Mouse (Mus musculus) E14TG2a.4 (cell line): ENCODE measurements at regions not wholly inside any gene's neighbourhood (a gene's known extent, or its start where the extent isn't known, plus 50 kb on each side); places are given as distances from the start of the nearest gene placed in this dataset.

Experiments used
- CTCF ChIP-seq: conservative IDR thresholded peaks from 2 replicates; pipeline ENCODE4 v1.5.1; 2014; ENCODE audit warnings: low read length
- NANOG ChIP-seq: IDR thresholded peaks from 2 replicates; pipeline ENCODE4 v1.6.1; 2014; ENCODE audit warnings: borderline replicate concordance, low read length, mixed read lengths

DNA sequence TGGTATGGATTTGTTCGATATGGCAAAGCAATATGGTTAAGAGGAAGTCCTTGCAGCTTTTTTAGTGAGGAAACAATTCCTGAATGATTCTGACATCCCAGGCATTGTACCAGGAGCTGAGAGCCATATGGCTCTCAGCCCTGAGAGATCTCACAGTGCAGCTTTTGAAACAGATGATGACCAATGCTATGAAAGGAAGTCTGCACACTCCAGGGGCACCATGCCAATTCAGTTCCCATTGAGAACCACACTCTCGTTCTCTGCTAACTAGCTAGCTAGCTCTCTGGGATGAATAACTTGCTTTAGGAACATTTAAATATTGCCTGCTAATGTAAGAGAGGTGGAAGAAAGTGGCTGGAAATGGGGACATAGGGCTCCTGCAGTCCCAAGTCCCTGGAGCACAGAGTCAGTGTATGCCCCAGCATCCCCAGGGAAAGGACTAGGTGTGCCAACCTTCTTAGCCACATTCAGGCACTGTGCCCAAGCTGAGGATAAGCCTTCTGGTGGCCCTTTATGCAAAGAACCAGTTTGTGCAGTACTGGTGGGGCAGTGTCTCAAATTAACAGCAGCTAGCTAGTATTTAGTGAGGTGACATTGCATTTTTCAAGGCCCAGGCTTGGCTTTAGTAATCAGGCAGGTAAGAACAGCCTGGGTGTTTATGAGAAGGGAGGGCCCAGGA, 61.8 kb upstream of the Nampt start:
- no peak for TF ChIP-seq CTCF
- no peak for TF ChIP-seq NANOG
